Mouse (Mus musculus) ES-E14 (cell line): ENCODE measurements around the gene Axin2. TPM values are rescaled to one million over a fixed set of nuclear protein-coding genes. Genes with fewer than 3 reads are reported as not detected.

Experiments
- DNase-seq: peaks from one replicate; pipeline ENCODE4 v3.0.0-alpha.2; 2013; ENCODE audit warnings: low read depth, low spot score
- H3K27ac ChIP-seq: 2 replicates; pipeline ENCODE4 v1.5.1; 2012; ENCODE audit warnings: low read depth, mild to moderate bottlenecking, low read length, moderate library complexity, mixed read lengths; ENCODE audit not compliant: poor library complexity, insufficient read depth, severe bottlenecking
- H3K36me3 ChIP-seq: 2 replicates; pipeline ENCODE4 v1.6.1; 2012; ENCODE audit warnings: mild to moderate bottlenecking, low read length, moderate library complexity, mixed read lengths; ENCODE audit not compliant: control insufficient read depth, poor library complexity, insufficient read depth, severe bottlenecking
- H3K4me1 ChIP-seq, 2 experiments: fragments of 150-350 bp in 1 of 2; sonication (generic) in 1 of 2; 2 replicates each; pipeline ENCODE4 v1.6.1; 2012; ENCODE audit warnings: low read length in 2 of 2, mild to moderate bottlenecking in 1 of 2, mixed read lengths in 1 of 2; ENCODE audit not compliant: control insufficient read depth in 2 of 2, insufficient read depth in 2 of 2, poor library complexity in 1 of 2
- H3K4me3 ChIP-seq, 2 experiments: fragments of 150-350 bp in 1 of 2; sonication (generic) in 1 of 2; 2 replicates each; pipeline ENCODE4 v1.5.1; 2012; ENCODE audit warnings: low read length in 2 of 2, low read depth in 1 of 2, mild to moderate bottlenecking in 1 of 2, mixed read lengths in 1 of 2; ENCODE audit not compliant: insufficient read depth in 1 of 2, poor library complexity in 1 of 2, severe bottlenecking in 1 of 2
- H3K9ac ChIP-seq: 2 replicates; pipeline ENCODE4 v1.6.1; 2012; ENCODE audit warnings: low read depth, mild to moderate bottlenecking, low read length, mixed read lengths; ENCODE audit not compliant: poor library complexity, insufficient read depth, severe bottlenecking
- H3K9me3 ChIP-seq: fragments of 150-350 bp; sonication (generic); 2 replicates; pipeline ENCODE4 v1.6.1; 2012; ENCODE audit warnings: low read depth, mild to moderate bottlenecking, low read length; ENCODE audit not compliant: control insufficient read depth, insufficient read depth
- CHD2 ChIP-seq: IDR thresholded peaks from 2 replicates; pipeline ENCODE4 v1.6.1; 2014; ENCODE audit warnings: mild to moderate bottlenecking, low read depth, low read length, inconsistent platforms
- HCFC1 ChIP-seq: IDR thresholded peaks from 2 replicates; pipeline ENCODE4 v1.6.1; 2012; ENCODE audit warnings: low read length, inconsistent platforms, borderline replicate concordance; ENCODE audit not compliant: insufficient read depth
- MAFK ChIP-seq: IDR thresholded peaks from 2 replicates; pipeline ENCODE4 v1.6.1; 2014; ENCODE audit warnings: mild to moderate bottlenecking, low read depth, low read length, inconsistent platforms; ENCODE audit not compliant: insufficient read depth
- ZC3H11A ChIP-seq: IDR thresholded peaks from 2 replicates; pipeline ENCODE4 v1.6.1; 2012; ENCODE audit warnings: low read depth, mild to moderate bottlenecking, inconsistent platforms, low read length, borderline replicate concordance
- ZNF384 ChIP-seq: IDR thresholded peaks from 2 replicates; pipeline ENCODE4 v1.6.1; 2012; ENCODE audit warnings: low read depth, low read length, inconsistent platforms
- in situ Hi-C, 2 experiments: fragments of 600-800 bp; cut with MboI; formaldehyde crosslinking; loops; one replicate each; pipeline ENCODE4 v1.15.1; 2025; ENCODE audit warnings: low sequenced_read_pairs in 2 of 2, inconsistent platforms in 1 of 2; ENCODE audit not compliant: unreplicated experiment in 2 of 2
- total RNA-seq: library from RNA; depleted of rRNA; stranded (reverse); fragments of 300-350 nt; gene quantifications from 2 replicates; pipeline ENCODE4 v1.2.3, GENCODE M21; 2012

Axin2 gene
- total RNA-seq, 1 experiment, result 12.3 TPM

GRCm38 (mm10) chr11:108898063-108898462 lies 22.1 kb upstream of the Axin2 start:
- DNase-seq, result no peak
- H3K4me3 ChIP-seq, result no peak overlapping the region
- TF ChIP-seq HCFC1 (no peak), MAFK (no peak), ZNF384 (no peak), CHD2 (no peak), ZC3H11A (no peak)
- in situ Hi-C loops, result no loop called here
- no peaks in the 10 kb centered on the region for H3K9me3 ChIP-seq
- peaks cover 0 to 27% of the 10 kb centered on the region in 2 experiments; a peak in 1 of 4 replicates for H3K4me1 ChIP-seq
- no peak overlapping the region for H3K27ac ChIP-seq
- H3K9ac ChIP-seq, result no peak overlapping the region
- no peaks in the 10 kb centered on the region for H3K36me3 ChIP-seq

DNA sequence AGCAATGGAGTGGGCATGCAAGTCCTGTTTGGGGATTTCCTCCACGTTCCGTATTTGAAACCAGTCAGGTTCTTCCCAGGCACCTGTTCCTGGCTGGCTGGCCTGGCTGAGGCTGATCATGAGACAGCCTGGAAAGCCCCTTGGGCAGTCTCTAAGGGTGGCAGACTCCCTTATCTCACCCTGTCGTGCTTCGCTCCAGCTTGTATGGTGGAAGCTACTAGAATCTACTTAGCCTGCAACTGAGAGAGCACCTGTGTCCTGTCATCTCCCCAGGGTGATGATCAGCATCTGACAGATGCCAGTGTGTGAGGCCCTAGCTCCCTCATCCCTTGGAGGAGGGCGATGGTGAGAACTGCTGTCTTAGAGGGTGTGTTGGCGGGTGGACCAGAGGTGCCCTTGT lies 21.7 kb upstream of the Axin2 start:
- in situ Hi-C loops, result no loop called here
- Histone ChIP-seq H3K36me3 (no peaks in the 10 kb centered on the region), H3K27ac (no peak overlapping the region), H3K9ac (no peak overlapping the region), H3K9me3 (no peaks in the 10 kb centered on the region), H3K4me1 (peaks cover 0 to 23% of the 10 kb centered on the region in 2 experiments; a peak in 1 of 4 replicates), H3K4me3 (no peak overlapping the region)
- DNase-seq, result no peak
- TF ChIP-seq ZC3H11A (no peak), MAFK (no peak), CHD2 (no peak), HCFC1 (no peak), ZNF384 (no peak)

GRCm38 (mm10) chr11:108900718-108901488 lies 19.2 kb upstream of the Axin2 start:
- H3K36me3 ChIP-seq, result no peaks in the 10 kb centered on the region
- no peak overlapping the region for H3K9ac ChIP-seq
- in situ Hi-C loops, result no loop called here
- DNase-seq, result no peak
- no peaks in the 10 kb centered on the region for H3K9me3 ChIP-seq
- no peak overlapping the region for H3K27ac ChIP-seq
- TF ChIP-seq MAFK, result no peak
- TF ChIP-seq ZNF384, result no peak
- TF ChIP-seq CHD2, result no peak
- TF ChIP-seq ZC3H11A, result no peak
- TF ChIP-seq HCFC1, result no peak
- H3K4me3 ChIP-seq, result no peak overlapping the region
- H3K4me1 ChIP-seq, result peaks cover 0 to 13% of the 10 kb centered on the region in 2 experiments; a peak in 1 of 4 replicates

DNA sequence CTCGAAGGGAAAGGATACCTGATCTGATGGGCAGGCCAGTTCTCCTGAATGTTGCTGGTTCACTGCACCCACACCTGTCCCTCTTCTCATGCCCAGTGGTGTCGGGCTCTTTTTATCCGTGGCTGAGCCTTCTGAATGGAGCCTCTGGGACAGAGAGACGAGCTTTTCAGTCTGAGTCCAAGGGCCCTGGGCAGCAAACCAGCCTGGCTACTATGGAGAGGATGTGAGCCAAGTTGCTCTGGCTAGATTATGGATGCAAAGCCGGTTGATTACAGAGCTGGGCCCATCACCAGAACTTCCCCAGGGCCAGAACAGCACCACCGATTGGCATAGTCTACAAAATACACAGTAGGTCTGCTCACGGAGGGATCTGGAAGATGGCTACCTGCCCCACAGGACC lies 18.5 kb upstream of the Axin2 start:
- Histone ChIP-seq H3K9ac (no peak overlapping the region), H3K4me1 (peaks cover 0 to 17% of the 10 kb centered on the region in 2 experiments; a peak in 1 of 4 replicates), H3K4me3 (no peak overlapping the region), H3K27ac (no peak overlapping the region), H3K36me3 (no peaks in the 10 kb centered on the region), H3K9me3 (no peaks in the 10 kb centered on the region)
- no peak for DNase-seq
- TF ChIP-seq ZC3H11A (no peak), ZNF384 (no peak), HCFC1 (no peak), CHD2 (no peak), MAFK (no peak)
- in situ Hi-C loops, result no loop called here

- DNase-seq, result no peak
- in situ Hi-C loops, result no loop called here
- H3K9ac ChIP-seq, result no peak overlapping the region
- no peak overlapping the region for H3K4me3 ChIP-seq
- H3K36me3 ChIP-seq, result no peaks in the 10 kb centered on the region
- no peak for TF ChIP-seq HCFC1
- no peak for TF ChIP-seq ZNF384
- TF ChIP-seq ZC3H11A, result no peak
- no peak for TF ChIP-seq CHD2
- TF ChIP-seq MAFK, result no peak
- H3K9me3 ChIP-seq, result no peaks in the 10 kb centered on the region
- no peak overlapping the region for H3K27ac ChIP-seq
- peaks cover 0 to 19% of the 10 kb centered on the region in 2 experiments; a peak in 1 of 4 replicates for H3K4me1 ChIP-seq
Measured at GRCm38 (mm10) chr11:108902303-108902702, 17.8 kb upstream of the Axin2 start.
